Mouse (Mus musculus): ENCODE results near the gene Il15.

Il15 gene

DNA sequence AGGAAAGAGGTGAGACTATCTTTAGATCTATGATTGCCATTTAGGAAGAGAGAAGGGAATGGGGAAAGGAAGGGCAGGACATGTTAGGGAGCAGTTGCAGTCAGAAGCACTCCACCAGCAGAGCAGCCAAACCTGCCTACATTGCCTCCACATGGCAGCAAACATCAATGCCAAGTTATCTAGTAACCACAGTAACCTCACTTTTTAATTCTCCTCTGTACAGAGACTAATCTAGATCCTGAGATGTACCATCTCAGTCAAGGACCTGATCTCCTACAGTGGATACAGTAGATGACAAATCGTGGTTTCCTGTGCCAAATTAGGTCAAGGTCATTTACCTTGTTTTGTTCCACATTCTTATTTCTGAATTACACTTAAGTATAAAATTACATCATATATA, 42.0 kb downstream of the Il15 start:
- no peak for DNase-seq (ENCODE audit: low spot score in 2 of 2)

DNA sequence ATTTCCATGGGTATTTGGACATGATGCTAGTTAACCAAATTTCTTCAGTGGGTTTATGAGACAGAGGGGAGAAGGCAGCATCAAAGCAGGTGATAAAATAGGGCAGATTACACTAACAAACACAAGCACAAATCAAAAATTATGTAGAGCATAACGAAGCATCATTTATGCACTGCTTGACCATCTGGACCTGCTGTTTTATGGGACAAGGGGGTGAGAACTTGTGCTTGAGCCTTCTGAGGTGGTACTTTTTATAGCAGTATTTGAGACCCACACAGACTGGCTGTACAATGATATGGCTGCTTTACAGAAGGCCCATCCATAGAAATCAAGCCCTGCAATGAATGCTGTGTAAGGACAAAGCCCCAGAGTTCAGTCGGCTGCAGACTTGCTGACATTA, 46.9 kb downstream of the Il15 start:
- DNase-seq (ENCODE audit: low spot score in 2 of 2), result no peak

GRCm38 (mm10) chr8:82351268-82351943, 51.6 kb downstream of the Il15 start:
- DNase-seq (ENCODE audit: low spot score in 2 of 2), result no peak

GRCm38 (mm10) chr8:82349299-82349698, 53.7 kb downstream of the Il15 start:
- no peak for DNase-seq (ENCODE audit: low spot score in 2 of 2)

GRCm38 (mm10) chr8:82346485-82346884, 56.5 kb downstream of the Il15 start:
- no peak for DNase-seq (ENCODE audit: low spot score in 2 of 2)

DNA sequence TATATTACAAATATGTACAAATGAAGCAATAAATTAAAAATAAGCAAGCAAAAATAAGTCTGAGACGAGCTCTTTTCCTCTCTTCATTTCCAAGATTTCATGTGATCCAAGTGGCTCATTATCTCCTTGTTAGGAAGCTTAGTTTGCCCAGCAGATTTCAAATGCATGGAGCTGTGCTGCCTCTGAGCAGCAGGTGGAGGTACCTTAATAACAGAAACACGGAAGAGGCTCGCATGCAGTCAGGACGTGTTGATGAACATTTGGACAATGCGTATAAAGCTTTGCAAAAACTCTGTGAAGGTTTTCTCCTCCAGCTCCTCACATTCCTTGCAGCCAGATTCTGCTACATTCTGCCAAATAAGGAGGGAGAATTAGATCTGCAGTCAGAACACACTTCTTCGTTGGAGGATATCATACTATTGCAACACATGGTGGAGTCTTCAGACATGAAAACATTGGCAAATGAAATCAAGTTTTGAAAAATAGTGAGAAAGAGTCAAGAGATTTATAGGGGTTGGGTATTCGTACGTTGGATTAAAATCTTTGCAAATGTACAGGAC, 71.3 kb downstream of the Il15 start:
- DNase-seq (ENCODE audit: low spot score in 2 of 2), result no peak

- peak; percentile 18 to 19 for DNase-seq (ENCODE audit: low spot score in 2 of 2)
Observed at GRCm38 (mm10) chr8:82327986-82328652, 74.9 kb downstream of the Il15 start.

DNA sequence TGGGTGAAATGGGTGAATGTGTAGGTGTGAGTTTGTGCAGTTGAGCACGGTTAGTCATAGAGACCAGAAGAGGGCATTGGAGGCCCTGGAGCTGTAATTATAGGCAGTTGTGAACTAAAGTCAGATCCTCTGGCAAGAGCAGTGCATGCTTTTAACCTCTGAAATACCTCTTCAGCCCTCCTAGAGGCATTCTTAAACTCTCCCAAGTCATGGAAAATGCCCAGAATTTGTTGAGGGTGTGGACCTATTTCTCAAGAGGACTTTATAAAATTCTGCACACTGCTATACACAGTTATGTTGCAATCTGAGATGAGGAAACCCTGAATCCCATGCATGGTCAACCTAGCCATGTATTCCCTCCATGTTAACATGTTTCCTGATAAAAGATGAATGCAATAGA, 77.0 kb downstream of the Il15 start:
- DNase-seq (ENCODE audit: low spot score in 2 of 2), result no peak

- DNase-seq (ENCODE audit: low spot score in 2 of 2), result no peak
Observed at GRCm38 (mm10) chr8:82325586-82325985, 77.4 kb downstream of the Il15 start.

DNA sequence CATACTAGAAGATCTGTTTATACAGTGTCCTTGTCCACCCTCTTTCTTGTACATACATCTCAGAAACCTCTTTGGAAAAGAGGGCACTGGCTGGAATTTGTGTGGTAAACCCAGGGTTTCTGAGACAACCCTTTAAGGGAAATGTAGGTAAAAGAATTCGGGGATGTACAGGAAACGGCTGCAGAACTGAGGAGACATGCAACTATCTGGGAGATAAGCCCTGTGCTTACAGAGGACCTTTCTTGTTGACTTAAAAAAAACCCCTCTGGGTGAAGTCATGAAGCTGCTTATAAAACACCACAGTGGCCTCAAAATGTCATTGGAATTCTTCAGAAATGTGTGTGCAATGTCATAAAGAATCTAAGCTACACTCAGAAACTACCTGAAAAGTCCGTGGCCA, 85.6 kb downstream of the Il15 start:
- no peak for DNase-seq (ENCODE audit: low spot score in 2 of 2)

DNA sequence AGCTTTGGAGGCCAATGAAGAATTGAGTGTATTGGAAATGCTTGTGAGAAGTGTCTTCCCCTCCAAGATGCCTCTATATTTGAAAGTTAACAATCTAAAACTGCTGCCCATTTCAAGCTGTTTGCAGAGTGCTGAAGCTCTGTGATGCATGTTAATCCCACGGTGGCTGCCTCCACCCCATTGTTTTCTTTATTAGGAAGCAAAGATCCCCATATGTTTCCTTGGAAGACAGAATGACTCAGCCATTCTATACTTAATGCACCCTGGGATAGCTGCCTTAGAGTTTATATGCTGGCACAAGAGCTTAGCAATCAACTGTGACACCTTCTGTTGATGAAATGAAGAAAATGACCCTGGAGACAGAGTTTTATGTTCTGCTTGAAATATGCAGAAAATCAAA, 96.6 kb downstream of the Il15 start:
- DNase-seq (ENCODE audit: low spot score in 2 of 2), result peak in 1 of 2 experiments; percentile 5

GRCm38 (mm10) chr8:82296256-82296655, 106.8 kb downstream of the Il15 start:
- no peak for DNase-seq (ENCODE audit: low spot score in 2 of 2)

- DNase-seq (ENCODE audit: low spot score in 2 of 2), result no peak
Observed at GRCm38 (mm10) chr8:82291659-82292058, 111.4 kb downstream of the Il15 start.

- DNase-seq (ENCODE audit: low spot score in 2 of 2), result no peak
Observed at GRCm38 (mm10) chr8:82285866-82286265, 117.2 kb downstream of the Il15 start.

DNA sequence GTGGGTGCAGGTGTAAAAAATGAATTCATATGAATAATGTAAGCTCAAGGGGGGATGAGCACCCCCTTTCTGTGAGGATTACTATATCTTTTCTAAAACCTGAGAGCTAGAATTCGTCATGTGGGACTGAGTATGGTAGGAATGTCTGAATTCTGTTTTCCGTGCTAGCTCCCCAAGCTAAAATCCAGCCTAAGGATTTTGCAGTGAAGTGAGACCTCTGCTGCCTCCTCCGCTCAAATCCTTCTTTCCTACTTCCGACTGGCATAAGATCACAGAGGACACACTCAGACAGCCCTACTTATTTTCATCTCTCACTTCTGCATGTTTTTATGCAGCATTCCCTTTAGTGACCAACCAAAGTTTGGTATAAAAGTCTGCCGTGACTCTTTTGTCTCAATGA, 121.0 kb downstream of the Il15 start:
- DNase-seq (ENCODE audit: low spot score in 2 of 2), result no peak
